Mouse (Mus musculus) WW6 (cell line): ENCODE data around the gene Nxn.

Experiments used
- DNase-seq: peaks from one replicate; pipeline ENCODE4 v3.0.0-alpha.2; 2013; ENCODE audit warnings: low read depth, low spot score

Gene Nxn

DNA sequence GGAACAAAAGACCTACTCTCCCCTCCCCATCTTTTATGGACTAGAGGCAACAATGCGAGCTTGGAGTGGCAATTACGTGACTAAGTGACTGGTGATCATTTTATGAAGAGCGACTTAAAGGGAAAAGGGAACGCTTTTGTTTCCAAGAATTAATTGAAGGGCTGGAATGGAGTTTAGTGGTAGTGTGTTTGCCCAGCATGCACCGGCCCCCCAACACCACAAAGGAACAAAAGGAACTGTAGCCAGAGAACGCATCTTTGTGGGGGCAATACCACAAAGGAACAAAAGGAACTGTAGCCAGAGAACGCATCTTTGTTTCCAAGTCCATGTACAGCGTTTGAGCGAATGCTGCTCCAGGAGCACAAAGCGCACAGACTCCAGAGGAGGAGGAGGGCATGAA is 64.0 kb downstream of the Nxn start:
- no peak for DNase-seq

DNA sequence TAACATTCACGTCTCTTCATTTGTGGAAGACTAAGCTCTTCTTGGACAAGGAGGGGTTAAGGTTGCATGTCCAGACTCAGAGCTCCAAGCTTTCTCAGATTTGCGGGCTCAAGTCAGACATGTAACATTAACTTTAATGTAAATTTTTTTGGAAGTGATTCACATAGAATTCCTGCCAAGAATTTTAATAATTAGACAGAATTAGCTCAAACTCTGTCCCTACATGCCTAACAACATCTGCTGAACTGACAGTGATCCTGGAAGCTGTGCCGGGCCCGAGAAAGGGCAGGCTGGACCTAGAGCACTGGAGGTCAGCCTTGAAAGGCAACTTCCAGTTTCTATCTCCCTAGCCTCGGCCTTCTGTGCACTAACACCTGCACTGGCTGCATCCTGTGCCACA is 66.7 kb downstream of the Nxn start:
- DNase-seq, result no peak

DNA sequence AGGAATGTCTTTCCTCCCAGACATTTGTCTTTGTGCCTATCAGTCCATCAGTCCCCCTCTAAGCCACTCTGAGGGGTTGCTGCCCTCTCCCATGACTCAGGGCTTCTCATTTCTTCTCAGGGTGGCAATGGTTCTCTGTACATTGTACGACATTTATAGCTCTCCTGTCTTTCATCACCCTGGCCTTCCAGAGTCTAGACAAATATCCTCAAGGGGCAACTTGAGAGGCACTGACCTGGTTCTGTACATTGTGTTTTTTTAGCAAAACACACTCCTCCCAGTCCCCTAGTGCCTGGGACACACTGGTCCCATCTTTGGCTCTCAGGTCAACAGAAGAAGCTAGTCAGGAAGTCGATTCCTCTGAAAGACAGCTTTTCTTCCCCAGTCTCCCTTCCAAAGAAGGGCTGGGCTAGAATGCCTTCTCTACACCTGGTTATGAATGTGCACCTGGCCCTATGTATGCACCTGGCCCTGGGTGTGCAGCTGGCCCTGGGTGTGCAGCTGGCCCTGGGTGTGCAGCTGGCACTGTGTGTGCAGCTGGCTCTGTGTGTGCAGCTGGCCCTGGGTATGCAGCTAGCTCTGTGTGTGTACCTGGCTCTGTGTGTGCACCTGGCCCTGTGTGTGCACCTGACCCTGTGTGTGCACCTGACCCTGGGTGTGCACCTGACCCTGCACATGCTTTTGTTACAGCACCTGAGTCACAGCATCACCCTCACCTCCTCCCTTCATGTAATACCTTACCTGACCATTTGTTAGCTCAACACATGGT is 70.2 kb downstream of the Nxn start:
- DNase-seq, result no peak

DNA sequence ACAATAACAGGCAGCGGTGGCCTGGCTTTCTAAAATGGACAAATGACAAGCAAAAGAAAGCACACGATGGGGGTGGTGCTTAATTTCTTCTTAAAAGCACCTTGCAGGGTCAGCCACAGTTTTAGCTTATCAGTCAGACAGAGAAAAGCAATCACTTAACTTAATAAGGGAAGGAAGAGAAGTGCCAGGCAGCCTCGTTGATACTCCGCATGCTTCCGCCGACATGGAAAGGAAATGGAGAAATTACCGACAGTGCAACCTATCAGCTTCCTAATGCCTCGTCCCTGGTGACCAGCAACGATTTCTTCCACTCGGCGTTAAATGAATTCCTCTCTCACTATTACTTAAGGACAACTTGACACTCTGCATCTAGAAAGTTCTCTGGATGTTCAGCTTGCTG is 70.9 kb downstream of the Nxn start:
- no peak for DNase-seq

- no peak for DNase-seq
Observed at GRCm38 (mm10) chr11:76326672-76327071, 72.3 kb downstream of the Nxn start.

DNA sequence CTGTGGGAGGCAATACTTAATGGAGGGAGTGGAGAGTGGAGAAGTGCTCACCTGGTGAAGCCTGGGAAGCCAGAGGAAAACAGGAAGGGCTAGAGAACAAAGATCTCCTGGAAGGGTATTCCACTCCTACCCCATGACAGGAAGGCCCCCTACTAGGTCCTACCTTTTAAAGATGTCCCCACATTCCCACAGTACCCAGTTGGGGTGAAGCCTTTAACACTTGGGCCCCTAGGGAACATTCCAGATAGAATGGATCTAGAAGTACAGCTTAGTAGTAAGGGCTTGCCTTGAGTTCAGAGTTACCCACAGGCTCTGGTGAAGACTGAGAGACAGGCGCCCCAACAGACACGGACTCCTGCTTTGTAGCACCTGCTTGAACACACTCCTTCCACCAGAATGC is 72.9 kb downstream of the Nxn start:
- no peak for DNase-seq

GRCm38 (mm10) chr11:76324801-76325200 is 74.1 kb downstream of the Nxn start:
- DNase-seq, result no peak

DNA sequence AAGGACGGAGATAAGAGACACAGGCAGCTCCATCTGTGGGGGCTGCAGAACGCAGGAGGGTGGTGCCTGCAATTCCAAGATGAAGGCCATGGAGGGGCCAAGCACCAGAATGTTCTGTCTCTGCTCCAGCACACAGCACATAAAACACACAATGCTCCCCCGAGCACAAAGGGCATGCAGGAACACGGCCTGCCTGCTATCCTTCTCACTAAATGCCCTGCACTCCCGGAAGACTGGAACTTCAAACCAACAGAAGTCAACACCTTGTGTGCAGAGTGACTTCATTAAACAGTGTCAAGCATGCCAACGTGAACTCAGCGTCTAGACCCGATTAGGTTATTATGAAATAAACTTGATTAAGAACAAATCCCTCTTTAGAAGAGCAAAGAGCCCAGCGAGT is 74.7 kb downstream of the Nxn start:
- no peak for DNase-seq

DNA sequence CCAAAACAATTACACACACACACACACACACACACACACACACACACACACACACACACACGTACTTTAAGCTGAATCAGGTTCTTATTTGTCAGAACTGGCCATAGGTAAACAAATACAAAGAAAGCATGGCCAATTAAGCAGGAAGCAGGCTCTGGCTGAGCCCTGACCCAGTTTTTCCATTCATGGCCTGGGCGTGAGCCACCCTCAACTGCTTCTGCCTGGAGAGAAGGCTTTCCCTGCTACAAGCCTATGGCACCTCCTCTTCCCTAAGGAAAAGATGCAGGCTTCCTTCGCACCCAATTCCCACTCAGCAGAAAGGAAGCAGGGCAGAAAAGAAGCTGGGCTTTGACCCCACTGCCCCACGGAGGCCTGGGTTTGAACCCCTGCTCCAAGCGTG is 76.0 kb downstream of the Nxn start:
- DNase-seq, result no peak

DNA sequence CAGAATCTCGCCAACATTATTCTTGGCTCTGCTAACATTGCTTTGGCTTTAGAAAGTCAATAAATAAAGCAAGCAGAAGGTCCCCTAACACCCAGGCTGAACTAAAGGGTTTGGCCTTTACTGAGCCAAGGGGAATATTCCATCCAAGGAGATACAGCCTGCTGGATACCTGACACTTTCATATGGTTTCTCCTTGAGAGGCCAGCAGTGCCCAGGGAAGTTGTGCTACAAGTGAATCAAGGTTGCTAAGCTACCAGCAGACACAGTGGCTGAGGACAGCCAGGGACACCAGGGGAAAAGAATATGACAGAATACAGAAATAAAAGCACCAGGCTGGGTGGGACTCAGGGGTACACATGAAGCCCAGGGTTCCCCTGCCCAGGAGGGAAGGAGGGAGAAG is 76.9 kb downstream of the Nxn start:
- no peak for DNase-seq

DNA sequence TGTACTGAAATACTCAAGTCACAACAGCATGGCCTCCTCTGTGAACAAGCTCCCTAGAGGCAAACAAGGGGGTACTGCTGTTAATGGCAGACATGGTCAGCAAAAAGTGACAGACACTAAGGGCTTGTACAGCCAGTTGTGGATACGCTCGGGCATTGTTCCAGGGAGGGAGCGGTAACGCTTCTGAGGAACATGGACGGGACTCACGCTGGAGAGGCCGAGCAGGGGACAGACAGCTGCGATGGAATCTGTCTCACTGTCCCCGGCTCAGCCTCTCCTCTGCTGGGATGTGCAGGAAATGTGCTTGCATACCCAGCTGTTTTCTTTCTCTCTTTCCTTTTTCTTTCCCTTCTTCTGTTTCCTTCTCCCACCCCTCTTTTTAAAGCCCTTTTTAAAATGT is 78.5 kb downstream of the Nxn start:
- no peak for DNase-seq

- peak; percentile 48 for DNase-seq
Observed at GRCm38 (mm10) chr11:76319714-76320435, 79.1 kb downstream of the Nxn start.

DNA sequence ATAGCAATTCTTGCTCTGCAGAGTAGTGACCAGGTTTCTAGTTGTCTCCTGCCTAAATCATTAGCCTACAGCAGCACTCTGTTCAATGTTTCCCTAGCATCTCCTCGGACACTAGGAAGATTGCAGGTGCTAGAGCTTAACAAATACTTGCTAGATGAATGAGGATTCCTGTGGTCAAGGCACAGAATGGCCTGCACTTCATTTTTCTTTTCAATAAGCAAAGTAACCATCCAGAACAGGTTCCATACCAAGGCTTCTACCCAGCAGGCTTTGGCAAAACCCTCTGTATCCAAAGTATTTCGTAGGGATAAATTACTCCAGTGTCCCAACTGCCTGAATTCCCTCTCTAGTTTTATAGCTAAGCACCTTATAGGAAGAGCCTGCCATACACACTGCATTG is 81.0 kb downstream of the Nxn start:
- DNase-seq, result no peak

DNA sequence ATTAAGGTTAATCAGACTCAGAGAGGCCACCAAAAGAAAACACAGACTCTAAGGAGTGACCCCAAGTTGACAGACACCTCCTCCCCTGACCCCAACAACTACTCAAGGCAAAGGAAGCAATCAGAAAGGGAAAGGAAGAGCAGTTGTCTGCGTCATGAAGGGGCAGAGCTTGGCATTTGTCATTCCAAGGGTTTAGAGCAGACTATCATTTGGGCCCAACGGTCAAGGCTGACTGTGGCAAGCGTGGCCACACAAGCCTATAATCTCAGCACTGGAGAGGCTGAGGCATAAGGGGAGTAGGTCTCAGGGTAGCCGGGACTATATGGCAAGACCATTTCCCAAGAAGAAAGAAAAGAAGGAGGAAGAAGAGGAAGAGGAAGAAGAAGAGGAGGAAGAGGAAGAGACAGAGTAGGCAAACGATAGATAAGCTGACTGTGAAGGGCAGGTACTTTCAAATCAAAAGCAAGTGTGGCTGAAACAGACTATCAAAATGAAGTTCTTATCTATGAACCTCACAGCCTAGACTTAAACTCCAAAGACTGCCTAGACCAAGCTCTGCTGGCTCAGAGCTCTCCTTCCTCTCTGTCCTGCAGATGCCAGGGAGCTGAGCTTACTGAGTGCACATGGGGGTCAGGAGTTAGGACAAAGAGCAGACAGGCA is 83.0 kb downstream of the Nxn start:
- DNase-seq, result no peak

DNA sequence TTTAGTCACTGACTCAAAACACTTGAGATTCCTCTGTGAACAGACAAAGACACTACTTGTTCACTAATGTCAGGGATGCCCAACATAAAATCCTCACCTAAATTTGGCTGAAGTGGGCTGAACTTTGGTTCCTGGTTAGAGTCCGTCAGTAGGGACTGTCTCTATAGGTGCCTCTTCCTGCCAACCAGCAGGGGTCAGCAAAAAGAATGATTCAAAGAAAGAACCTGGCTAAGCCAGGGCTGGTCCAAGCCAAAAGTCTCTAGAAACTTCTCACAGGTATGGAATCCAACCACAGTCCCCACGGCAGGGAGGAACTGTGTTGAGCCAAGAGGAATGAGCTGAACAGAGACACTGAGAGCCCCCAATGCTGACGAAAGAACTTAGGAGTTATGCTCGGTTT is 84.2 kb downstream of the Nxn start:
- DNase-seq, result no peak

DNA sequence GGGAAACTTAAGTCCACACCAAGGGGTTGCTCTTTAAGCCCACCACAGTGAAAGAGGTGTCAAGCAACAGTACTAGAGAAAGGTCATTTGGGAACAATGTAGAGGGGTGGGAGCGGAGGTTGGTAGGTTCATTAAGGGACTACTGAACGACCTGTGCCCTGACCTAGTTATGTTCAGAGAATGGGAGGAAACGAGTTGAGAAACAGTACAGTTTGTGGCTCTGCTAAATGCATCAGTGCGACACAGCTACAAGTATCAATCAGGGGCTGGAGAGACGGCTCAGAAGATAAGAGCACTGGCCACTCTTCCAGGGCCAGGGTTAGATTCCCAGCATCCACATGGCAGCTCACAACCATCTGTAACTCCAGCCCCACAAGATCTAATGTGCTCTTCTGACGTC is 84.8 kb downstream of the Nxn start:
- DNase-seq, result no peak

DNA sequence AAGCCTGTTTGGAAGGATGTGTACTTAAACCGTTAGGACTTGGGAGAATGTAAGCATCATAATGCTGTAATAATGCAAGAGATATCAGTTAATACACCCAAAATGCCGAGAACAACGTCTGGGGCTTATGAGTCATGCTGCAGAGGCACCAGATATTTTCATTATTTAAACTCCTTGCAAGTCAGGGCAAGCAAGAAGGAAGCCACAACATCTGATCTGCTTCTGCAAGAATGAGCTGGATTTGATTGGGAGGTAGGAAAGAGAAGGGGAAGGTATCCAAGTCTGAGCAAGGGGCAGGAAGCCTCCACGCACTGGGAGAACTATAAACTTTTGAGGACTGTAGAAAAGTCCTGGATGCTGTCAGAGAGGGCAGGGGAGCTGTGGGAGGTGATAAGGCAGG is 86.1 kb downstream of the Nxn start:
- no peak for DNase-seq

GRCm38 (mm10) chr11:76311224-76312000 is 87.5 kb downstream of the Nxn start:
- no peak for DNase-seq

DNA sequence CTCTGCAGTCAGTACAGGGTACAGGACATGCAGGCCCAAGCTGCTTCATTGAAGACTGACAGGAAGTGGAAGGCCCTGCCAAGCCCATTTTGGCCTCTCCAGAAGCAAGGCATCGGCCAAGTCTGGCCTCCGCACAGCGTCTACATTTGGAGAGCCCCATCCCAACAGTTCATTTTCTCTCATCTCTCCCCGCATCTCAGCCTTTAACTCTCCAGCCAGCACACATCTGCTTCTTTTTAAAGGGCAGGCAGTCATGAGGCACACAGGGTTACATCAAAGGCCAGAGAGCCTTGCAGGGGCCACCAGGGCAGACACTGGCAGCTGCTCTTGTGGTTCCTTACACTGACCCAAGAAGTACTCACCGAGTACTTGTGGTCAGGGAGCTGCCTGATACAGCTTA is 89.1 kb downstream of the Nxn start:
- DNase-seq, result no peak

DNA sequence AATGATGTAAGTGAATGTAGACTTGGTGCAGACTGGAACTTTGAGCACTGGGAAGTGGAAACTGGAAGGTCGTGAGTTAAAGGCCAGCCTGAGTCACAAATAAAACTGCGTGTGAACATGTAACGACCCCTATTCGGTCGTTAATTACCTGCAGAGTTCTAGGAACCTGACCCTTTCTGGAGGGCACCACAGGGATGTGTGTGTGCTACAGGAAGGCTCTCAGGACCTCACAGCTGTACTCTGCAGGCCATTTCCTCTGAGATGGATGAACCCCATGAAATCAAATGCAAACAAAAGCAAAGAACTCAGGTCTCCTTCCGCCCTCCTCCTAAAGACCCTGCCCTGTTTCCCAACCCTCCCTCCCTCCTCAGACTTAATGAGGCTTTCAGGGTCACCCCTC is 89.9 kb downstream of the Nxn start:
- DNase-seq, result no peak

- DNase-seq, result no peak
Observed at GRCm38 (mm10) chr11:76306769-76307168, 92.2 kb downstream of the Nxn start.

GRCm38 (mm10) chr11:76305571-76305970 is 93.4 kb downstream of the Nxn start:
- no peak for DNase-seq
